Mouse (Mus musculus): ENCODE data around the gene Pif1. TPM values are rescaled to one million over a fixed set of nuclear protein-coding genes. Genes with fewer than 3 reads are reported as not detected.

The Pif1 gene
- total and polyA plus RNA-seq, 2 experiments from 2014 or later = 0.77 to 2.2 TPM

- Histone ChIP-seq H3K9ac (replicated peaks; ENCODE audit: low read length, poor library complexity, severe bottlenecking) (no peak overlapping the region), H3K27ac (ENCODE audit: low read depth, low read length) (no peak overlapping the region), H3K4me3 (ENCODE audit: low read depth, low read length) (no peak overlapping the region), H3K4me2 (ENCODE audit: low read depth, low read length, poor library complexity, severe bottlenecking) (no peak overlapping the region), H3K9me3 (ENCODE audit: low read length) (no peaks in the 10 kb centered on the region), H3K4me1 (ENCODE audit: insufficient read depth, low read length) (no peaks in the 10 kb centered on the region), H3K36me3 (ENCODE audit: insufficient read depth, low read length) (no peaks in the 10 kb centered on the region), H3K27me3 (ENCODE audit: insufficient read depth, low read length) (no peaks in the 10 kb centered on the region)
- ATAC-seq (ENCODE audit: low FRiP score) (no peak), DNase-seq (ENCODE audit: low spot score) (no peak)
- TF ChIP-seq CTCF (IDR thresholded peaks at IDR 0.05) = no peak
- 95% methylated on average over 5 of the region's 5 CpGs for WGBS
Measured at GRCm38 (mm10) chr9:65563073-65563472, 23.9 kb upstream of the Pif1 start.

- H3K27me3 ChIP-seq (ENCODE audit: insufficient read depth, low read length) = no peaks in the 10 kb centered on the region
- TF ChIP-seq CTCF (IDR thresholded peaks at IDR 0.05) = no peak
- H3K9me3 ChIP-seq (ENCODE audit: low read length) = no peaks in the 10 kb centered on the region
- no peak for ATAC-seq (ENCODE audit: low FRiP score)
- no peak overlapping the region for H3K4me2 ChIP-seq (ENCODE audit: low read depth, low read length, poor library complexity, severe bottlenecking)
- WGBS = 100% methylated on average over 2 of the region's 2 CpGs
- no peak overlapping the region for H3K27ac ChIP-seq (ENCODE audit: low read depth, low read length)
- no peak for DNase-seq (ENCODE audit: low spot score)
- H3K9ac ChIP-seq (replicated peaks; ENCODE audit: low read length, poor library complexity, severe bottlenecking) = no peak overlapping the region
- H3K36me3 ChIP-seq (ENCODE audit: insufficient read depth, low read length) = no peaks in the 10 kb centered on the region
- no peak overlapping the region for H3K4me3 ChIP-seq (ENCODE audit: low read depth, low read length)
- no peaks in the 10 kb centered on the region for H3K4me1 ChIP-seq (ENCODE audit: insufficient read depth, low read length)
Measured at GRCm38 (mm10) chr9:65564698-65565097, 22.3 kb upstream of the Pif1 start.

GRCm38 (mm10) chr9:65568787-65569186, 18.2 kb upstream of the Pif1 start:
- no peaks in the 10 kb centered on the region for H3K36me3 ChIP-seq (ENCODE audit: insufficient read depth, low read length)
- no peak for DNase-seq (ENCODE audit: low spot score)
- H3K27ac ChIP-seq (ENCODE audit: low read depth, low read length) = no peak overlapping the region
- H3K27me3 ChIP-seq (ENCODE audit: insufficient read depth, low read length) = no peaks in the 10 kb centered on the region
- H3K9me3 ChIP-seq (ENCODE audit: low read length) = no peaks in the 10 kb centered on the region
- WGBS = 94% methylated on average over 6 of the region's 6 CpGs
- ATAC-seq (ENCODE audit: low FRiP score) = no peak
- no peak overlapping the region for H3K4me3 ChIP-seq (ENCODE audit: low read depth, low read length)
- no peaks in the 10 kb centered on the region for H3K4me1 ChIP-seq (ENCODE audit: insufficient read depth, low read length)
- H3K9ac ChIP-seq (replicated peaks; ENCODE audit: low read length, poor library complexity, severe bottlenecking) = no peak overlapping the region
- TF ChIP-seq CTCF (IDR thresholded peaks at IDR 0.05) = no peak
- H3K4me2 ChIP-seq (ENCODE audit: low read depth, low read length, poor library complexity, severe bottlenecking) = no peak overlapping the region

GRCm38 (mm10) chr9:65569491-65569971, 17.4 kb upstream of the Pif1 start:
- no peak for ATAC-seq (ENCODE audit: low FRiP score)
- no peaks in the 10 kb centered on the region for H3K36me3 ChIP-seq (ENCODE audit: insufficient read depth, low read length)

GRCm38 (mm10) chr9:65572837-65573236, 14.1 kb upstream of the Pif1 start:
- TF ChIP-seq CTCF (IDR thresholded peaks at IDR 0.05) = no peak
- no peak overlapping the region for H3K4me2 ChIP-seq (ENCODE audit: low read depth, low read length, poor library complexity, severe bottlenecking)
- H3K4me1 ChIP-seq (ENCODE audit: insufficient read depth, low read length) = no peaks in the 10 kb centered on the region
- no peak overlapping the region for H3K27ac ChIP-seq (ENCODE audit: low read depth, low read length)
- H3K9ac ChIP-seq (replicated peaks; ENCODE audit: low read length, poor library complexity, severe bottlenecking) = no peak overlapping the region
- DNase-seq (ENCODE audit: low spot score) (no peak), ATAC-seq (ENCODE audit: low FRiP score) (no peak)
- H3K36me3 ChIP-seq (ENCODE audit: insufficient read depth, low read length) = no peaks in the 10 kb centered on the region
- no peaks in the 10 kb centered on the region for H3K27me3 ChIP-seq (ENCODE audit: insufficient read depth, low read length)
- H3K9me3 ChIP-seq (ENCODE audit: low read length) = no peaks in the 10 kb centered on the region
- 71% methylated on average over 6 of the region's 6 CpGs for WGBS
- no peak overlapping the region for H3K4me3 ChIP-seq (ENCODE audit: low read depth, low read length)

More at GRCm38 (mm10) chr9:65569491-65569971, 17.4 kb upstream of the Pif1 start:
- Histone ChIP-seq H3K4me1 (ENCODE audit: insufficient read depth, low read length) (no peaks in the 10 kb centered on the region), H3K27ac (ENCODE audit: low read depth, low read length) (no peak overlapping the region), H3K4me2 (ENCODE audit: low read depth, low read length, poor library complexity, severe bottlenecking) (no peak overlapping the region), H3K9ac (replicated peaks; ENCODE audit: low read length, poor library complexity, severe bottlenecking) (no peak overlapping the region), H3K9me3 (ENCODE audit: low read length) (no peaks in the 10 kb centered on the region), H3K27me3 (ENCODE audit: insufficient read depth, low read length) (no peaks in the 10 kb centered on the region), H3K4me3 (ENCODE audit: low read depth, low read length) (no peak overlapping the region)
- 84% methylated on average over 6 of the region's 6 CpGs for WGBS
- no peak for DNase-seq (ENCODE audit: low spot score)
- TF ChIP-seq CTCF (IDR thresholded peaks at IDR 0.05) = no peak

GRCm38 (mm10) chr9:65574513-65575392, 12.2 kb upstream of the Pif1 start:
- WGBS = 86% methylated on average over 11 of the region's 11 CpGs
- H3K9ac ChIP-seq (replicated peaks; ENCODE audit: low read length, poor library complexity, severe bottlenecking) = no peak overlapping the region
- no peak overlapping the region for H3K4me2 ChIP-seq (ENCODE audit: low read depth, low read length, poor library complexity, severe bottlenecking)
- no peak for TF ChIP-seq CTCF (IDR thresholded peaks at IDR 0.05)
- no peak overlapping the region for H3K4me3 ChIP-seq (ENCODE audit: low read depth, low read length)
- no peaks in the 10 kb centered on the region for H3K9me3 ChIP-seq (ENCODE audit: low read length)
- no peaks in the 10 kb centered on the region for H3K36me3 ChIP-seq (ENCODE audit: insufficient read depth, low read length)
- H3K27me3 ChIP-seq (ENCODE audit: insufficient read depth, low read length) = no peaks in the 10 kb centered on the region
- ATAC-seq (ENCODE audit: low FRiP score) (no peak), DNase-seq (ENCODE audit: low spot score) (no peak)
- H3K27ac ChIP-seq (ENCODE audit: low read depth, low read length) = no peak overlapping the region
- H3K4me1 ChIP-seq (ENCODE audit: insufficient read depth, low read length) = 0 out of 2 replicates have a peak, but pooled peaks cover 2% of the 10 kb centered on the region

All from midbrain, postnatal 0 days (tissue).